Mouse (Mus musculus) spleen, adult 2 months (tissue): Measurements from ENCODE around the gene Tnfrsf25. TPM values are rescaled to one million over a fixed set of nuclear protein-coding genes. Genes with fewer than 3 reads are reported as not detected.

Experiments used
- DNase-seq, 2 experiments: peaks; one replicate each; pipeline versions ENCODE4 v3.0.0 to v3.0.0-alpha.2; 2012 to 2021; ENCODE audit warnings: low spot score in 2 of 2, low read depth in 1 of 2
- H3K27ac ChIP-seq: fragments of 200-500 bp; 2 replicates; pipeline ENCODE4 v1.5.1; 2012; ENCODE audit warnings: low read length, inconsistent platforms; ENCODE audit not compliant: insufficient read depth
- H3K27me3 ChIP-seq: fragments of 200-500 bp; 2 replicates; pipeline ENCODE4 v1.6.1; 2012; ENCODE audit warnings: mild to moderate bottlenecking, moderate library complexity, low read length, inconsistent platforms; ENCODE audit not compliant: control insufficient read depth, insufficient read depth
- H3K36me3 ChIP-seq: fragments of 200-500 bp; 2 replicates; pipeline ENCODE4 v1.6.1; 2012; ENCODE audit warnings: mild to moderate bottlenecking, low read length, inconsistent platforms; ENCODE audit not compliant: control insufficient read depth, insufficient read depth
- H3K4me1 ChIP-seq: fragments of 200-500 bp; 2 replicates; pipeline ENCODE4 v1.6.1; 2011; ENCODE audit warnings: inconsistent platforms; ENCODE audit not compliant: control insufficient read depth, insufficient read depth, insufficient read length
- H3K4me3 ChIP-seq: fragments of 200-500 bp; 2 replicates; pipeline ENCODE4 v1.5.1; 2011; ENCODE audit warnings: mild to moderate bottlenecking, inconsistent platforms; ENCODE audit not compliant: insufficient read depth, insufficient read length; ENCODE audit errors: extremely low read depth
- CTCF ChIP-seq: fragments of 200-500 bp; IDR thresholded peaks from 2 replicates; pipeline ENCODE4 v1.5.1; 2011; ENCODE audit warnings: mild to moderate bottlenecking, inconsistent platforms; ENCODE audit not compliant: insufficient read depth, insufficient read length, insufficient replicate concordance; ENCODE audit errors: extremely low read depth
- POLR2A ChIP-seq: fragments of 200-500 bp; IDR thresholded peaks from 2 replicates; pipeline ENCODE4 v1.6.1; 2011; ENCODE audit warnings: low read depth, low read length, inconsistent platforms
- WGBS: fragments of 180-500 bp; shearing (Covaris S2); methylation state at CpG from one replicate; pipeline ENCODE4 v1.1.7; 2018; 5-methylcytosine and 5-hydroxymethylcytosine counted together
- polyA plus RNA-seq: library from polyadenylated mRNA; depleted of rRNA; stranded (reverse); fragments of >200 nt; gene quantifications from 2 replicates; pipeline ENCODE4 v1.2.3, GENCODE M21; 2012

Tnfrsf25 gene
- polyA plus RNA-seq, 1 experiment, result 17.0 TPM

- no peak overlapping the region for H3K27ac ChIP-seq
- peak in 1 of 2 experiments; percentile 61 for DNase-seq
- no peak for TF ChIP-seq POLR2A
- TF ChIP-seq CTCF, result peak; percentile 78; the same call in 1 of the 2 replicates
- H3K4me1 ChIP-seq, result peaks cover 23% of the 10 kb centered on the region
- H3K27me3 ChIP-seq, result peaks cover 27% of the 10 kb centered on the region
- H3K36me3 ChIP-seq, result no peaks in the 10 kb centered on the region
- no peak overlapping the region for H3K4me3 ChIP-seq
Observed at GRCm38 (mm10) chr4:152134507-152134906, 18.8 kb downstream of the Tnfrsf25 start.

GRCm38 (mm10) chr4:152135363-152135762 lies 19.6 kb downstream of the Tnfrsf25 start:
- no peak overlapping the region for H3K4me3 ChIP-seq
- no peaks in the 10 kb centered on the region for H3K36me3 ChIP-seq
- no peak for DNase-seq
- WGBS, result 89% methylated on average over 12 of the region's 12 CpGs
- TF ChIP-seq CTCF (no peak), POLR2A (no peak)
- peaks cover 24% of the 10 kb centered on the region for H3K27me3 ChIP-seq
- H3K4me1 ChIP-seq, result peaks cover 23% of the 10 kb centered on the region
- H3K27ac ChIP-seq, result no peak overlapping the region

- DNase-seq, result no peak
- H3K27me3 ChIP-seq, result peaks cover 16% of the 10 kb centered on the region
- H3K4me1 ChIP-seq, result peaks cover 17% of the 10 kb centered on the region
- no peak overlapping the region for H3K4me3 ChIP-seq
- H3K36me3 ChIP-seq, result no peaks in the 10 kb centered on the region
- no peak overlapping the region for H3K27ac ChIP-seq
- TF ChIP-seq CTCF, result peak; percentile 57; the same call in 1 of the 2 replicates
- no peak for TF ChIP-seq POLR2A
- WGBS, result 60% methylated on average over 6 of the region's 6 CpGs
Observed at GRCm38 (mm10) chr4:152136112-152136875, 20.6 kb downstream of the Tnfrsf25 start.

- WGBS, result 88% methylated on average over 2 of the region's 2 CpGs
Observed at GRCm38 (mm10) chr4:152136876-152137250, 21.1 kb downstream of the Tnfrsf25 start.

GRCm38 (mm10) chr4:152138497-152139260 lies 22.9 kb downstream of the Tnfrsf25 start:
- H3K27ac ChIP-seq, result no peak overlapping the region
- DNase-seq, result peak; percentile 77 to 88
- H3K4me1 ChIP-seq, result peaks cover 8% of the 10 kb centered on the region; the same call in 1 of the 2 replicates
- no peaks in the 10 kb centered on the region for H3K36me3 ChIP-seq
- peak overlapping the region; percentile 59; the same call in 1 of the 2 replicates for H3K4me3 ChIP-seq
- TF ChIP-seq CTCF, result peak; percentile 96
- no peak for TF ChIP-seq POLR2A
- WGBS, result 4% methylated on average over 51 of the region's 51 CpGs
- H3K27me3 ChIP-seq, result 0 out of 2 replicates have a peak, but pooled peaks cover 1% of the 10 kb centered on the region

More at GRCm38 (mm10) chr4:152136876-152137250, 21.1 kb downstream of the Tnfrsf25 start:
- H3K36me3 ChIP-seq, result no peaks in the 10 kb centered on the region
- H3K4me3 ChIP-seq, result no peak overlapping the region
- H3K4me1 ChIP-seq, result peaks cover 11% of the 10 kb centered on the region; the same call in 1 of the 2 replicates
- TF ChIP-seq CTCF (no peak), POLR2A (no peak)
- H3K27me3 ChIP-seq, result peaks cover 10% of the 10 kb centered on the region
- no peak overlapping the region for H3K27ac ChIP-seq
- DNase-seq, result no peak

GRCm38 (mm10) chr4:152140441-152140840 lies 24.7 kb downstream of the Tnfrsf25 start:
- Histone ChIP-seq H3K27ac (no peak overlapping the region), H3K36me3 (no peaks in the 10 kb centered on the region), H3K4me3 (no peak overlapping the region), H3K4me1 (peaks cover 8% of the 10 kb centered on the region; the same call in 1 of the 2 replicates), H3K27me3 (no peaks in the 10 kb centered on the region)
- DNase-seq, result peak in 1 of 2 experiments; percentile 46
- WGBS, result 37% methylated on average over 6 of the region's 6 CpGs
- TF ChIP-seq POLR2A, result no peak
- peak; percentile 51; the same call in 1 of the 2 replicates for TF ChIP-seq CTCF
